ENCODE assay signal across 14 mouse cellular contexts in the genomic region with DNA sequence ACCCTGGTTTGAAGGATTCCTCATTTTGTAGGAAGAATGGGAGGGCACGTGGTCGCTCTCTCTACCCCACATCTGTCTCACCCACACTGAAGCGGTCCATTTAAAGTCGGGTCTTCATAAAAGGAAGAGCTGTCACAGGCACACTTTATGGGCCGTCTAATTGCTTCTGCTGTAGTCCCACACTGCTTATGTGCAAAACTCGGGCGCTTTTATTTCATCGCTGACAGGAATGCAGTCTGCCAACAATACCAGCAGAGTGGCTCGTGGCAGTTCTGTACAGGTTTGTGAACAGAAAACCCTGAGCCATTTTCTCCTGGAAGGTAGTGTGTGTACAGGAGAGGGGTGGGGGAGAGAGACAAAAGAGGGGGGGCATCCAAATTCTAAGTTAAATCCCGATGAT. TPM values are rescaled to one million over a fixed set of nuclear protein-coding genes. Genes with fewer than 3 reads are reported as not detected.
DNase-seq lines count a peak whose midpoint lies in the region; ATAC-seq and TF ChIP-seq lines count a peak whose summit lies in the region.
"Had no signal": no experiment of that assay in that cellular context is flagged by ENCODE, and none has a peak within 500 bp of the region (broad histone marks: within the 10 kb centered on the region; RNA-seq: fewer than 3 reads in every experiment).

No protein-coding gene starts in this region.

- H3K27ac ChIP-seq in forebrain, embryonic 13.5 days: no peak overlapping the region; the same call in 1 of the 2 replicates
- H3K27ac ChIP-seq in forebrain, embryonic 10.5 days: no peak overlapping the region
- H3K27ac ChIP-seq in stomach, embryonic 14.5 days (ENCODE audit: low read length): no peak overlapping the region
- no peak overlapping the region for H3K27ac ChIP-seq in stomach, postnatal 0 days (replicated peaks)
- no peak overlapping the region for H3K27ac ChIP-seq in midbrain, postnatal 0 days (ENCODE audit: low read depth, low read length)
- H3K27ac ChIP-seq: embryonic facial prominence, embryonic 15.5 days had no signal

- TF ChIP-seq CTCF in stomach, postnatal 0 days (IDR thresholded peaks at IDR 0.05; ENCODE audit: low read depth): no peak
- no peak for TF ChIP-seq CTCF in midbrain, postnatal 0 days (IDR thresholded peaks at IDR 0.05)

- H3K4me3 ChIP-seq in forebrain, embryonic 13.5 days: no peak overlapping the region
- no peak overlapping the region for H3K4me3 ChIP-seq in forebrain, embryonic 10.5 days
- no peak overlapping the region for H3K4me3 ChIP-seq in stomach, embryonic 14.5 days (ENCODE audit: low read depth, low read length)
- H3K4me3 ChIP-seq in stomach, postnatal 0 days (ENCODE audit: low read depth, low read length): no peak overlapping the region
- H3K4me3 ChIP-seq in midbrain, postnatal 0 days (ENCODE audit: low read depth, low read length): no peak overlapping the region
- H3K4me3 ChIP-seq: embryonic facial prominence, embryonic 15.5 days; megakaryocyte, embryonic 14.5 days had no signal

- peaks cover 12% of the 10 kb centered on the region for H3K4me1 ChIP-seq in forebrain, embryonic 13.5 days
- peaks cover 23% of the 10 kb centered on the region for H3K4me1 ChIP-seq in forebrain, embryonic 10.5 days
- peaks cover 17% of the 10 kb centered on the region for H3K4me1 ChIP-seq in stomach, embryonic 14.5 days (ENCODE audit: control insufficient read depth, insufficient read depth, low read length)
- no peaks in the 10 kb centered on the region for H3K4me1 ChIP-seq in stomach, postnatal 0 days (replicated peaks; ENCODE audit: control insufficient read depth, insufficient read depth)
- no peaks in the 10 kb centered on the region for H3K4me1 ChIP-seq in midbrain, postnatal 0 days (ENCODE audit: insufficient read depth, low read length)

- H3K36me3 ChIP-seq in forebrain, embryonic 13.5 days (ENCODE audit: poor library complexity, severe bottlenecking): no peaks in the 10 kb centered on the region
- no peaks in the 10 kb centered on the region for H3K36me3 ChIP-seq in forebrain, embryonic 10.5 days (replicated peaks)
- H3K36me3 ChIP-seq in stomach, embryonic 14.5 days (ENCODE audit: control insufficient read depth, insufficient read depth, low read length): no peaks in the 10 kb centered on the region
- H3K36me3 ChIP-seq in stomach, postnatal 0 days (ENCODE audit: control insufficient read depth, insufficient read depth, low read length): no peaks in the 10 kb centered on the region
- H3K36me3 ChIP-seq in midbrain, postnatal 0 days (ENCODE audit: insufficient read depth, low read length): no peaks in the 10 kb centered on the region
- H3K36me3 ChIP-seq: embryonic facial prominence, embryonic 15.5 days had no signal

- H3K4me2 ChIP-seq in forebrain, embryonic 13.5 days: no peak overlapping the region
- H3K4me2 ChIP-seq in stomach, embryonic 14.5 days (replicated peaks; ENCODE audit: low read depth, low read length): no peak overlapping the region
- no peak overlapping the region for H3K4me2 ChIP-seq in stomach, postnatal 0 days (replicated peaks; ENCODE audit: low read depth)
- peak overlapping the region; percentile 18; the same call in 1 of the 2 replicates for H3K4me2 ChIP-seq in midbrain, postnatal 0 days (ENCODE audit: low read depth, low read length, poor library complexity, severe bottlenecking)
- H3K4me2 ChIP-seq: embryonic facial prominence, embryonic 15.5 days; heart, embryonic 11.5 days had no signal

- no peak for DNase-seq in forebrain, embryonic 10.5 days (ENCODE audit: extremely low spot score, low spot score)
- DNase-seq in stomach, postnatal 0 days (ENCODE audit: low spot score): no peak
- DNase-seq in midbrain, postnatal 0 days (ENCODE audit: low spot score): peak; percentile 33
- DNase-seq in layer of hippocampus, postnatal 25 days (ENCODE audit: extremely low spot score in 1 of 2, low spot score in 1 of 2): no peak
- DNase-seq in urinary bladder, postnatal 4 days (ENCODE audit: low spot score in 2 of 2): no peak
- DNase-seq: cerebellum, adult 9-10 months; lung, adult 18-20 months had no signal

- WGBS in forebrain, embryonic 13.5 days: 43% methylated on average over 10 of the region's 10 CpGs
- 84% methylated on average over 10 of the region's 10 CpGs for WGBS in forebrain, embryonic 10.5 days
- WGBS in stomach, embryonic 14.5 days: 21% methylated on average over 10 of the region's 10 CpGs
- WGBS in stomach, postnatal 0 days: 37% methylated on average over 10 of the region's 10 CpGs
- 45% methylated on average over 10 of the region's 10 CpGs for WGBS in midbrain, postnatal 0 days

- H3K9ac ChIP-seq in forebrain, embryonic 13.5 days: no peak overlapping the region
- H3K9ac ChIP-seq in stomach, embryonic 14.5 days (replicated peaks; ENCODE audit: low read depth, low read length): no peak overlapping the region
- no peak overlapping the region for H3K9ac ChIP-seq in stomach, postnatal 0 days (ENCODE audit: low read length)
- H3K9ac ChIP-seq in midbrain, postnatal 0 days (replicated peaks; ENCODE audit: low read length, poor library complexity, severe bottlenecking): no peak overlapping the region
- H3K9ac ChIP-seq: embryonic facial prominence, embryonic 15.5 days had no signal

- no peak for TF ChIP-seq EP300 in stomach, postnatal 0 days (optimal IDR thresholded peaks at IDR 0.05)

- no peaks in the 10 kb centered on the region for H3K9me3 ChIP-seq in forebrain, embryonic 13.5 days (replicated peaks)
- H3K9me3 ChIP-seq in forebrain, embryonic 10.5 days: no peaks in the 10 kb centered on the region
- H3K9me3 ChIP-seq in stomach, embryonic 14.5 days (ENCODE audit: control insufficient read depth, low read depth, low read length): no peaks in the 10 kb centered on the region
- no peaks in the 10 kb centered on the region for H3K9me3 ChIP-seq in stomach, postnatal 0 days (ENCODE audit: control insufficient read depth, low read length)
- H3K9me3 ChIP-seq in midbrain, postnatal 0 days (ENCODE audit: low read length): no peaks in the 10 kb centered on the region
- H3K9me3 ChIP-seq: embryonic facial prominence, embryonic 15.5 days; G1E; megakaryocyte, embryonic 14.5 days had no signal

- ATAC-seq in forebrain, embryonic 13.5 days: peak; percentile 63
- peak; percentile 53 for ATAC-seq in stomach, embryonic 14.5 days (ENCODE audit: insufficient number of reproducible peaks, insufficient read depth, low FRiP score, low read depth)
- no peak for ATAC-seq in stomach, postnatal 0 days (ENCODE audit: low FRiP score, low TSS enrichment)
- ATAC-seq in midbrain, postnatal 0 days (ENCODE audit: low FRiP score): peak; percentile 55; the same call in 1 of the 2 replicates
- no peak for ATAC-seq in CD4-positive, CD25-positive, alpha-beta regulatory T cell, adult 4 months

- no peaks in the 10 kb centered on the region for H3K27me3 ChIP-seq in forebrain, embryonic 13.5 days
- H3K27me3 ChIP-seq in forebrain, embryonic 10.5 days (ENCODE audit: poor library complexity, severe bottlenecking): no peaks in the 10 kb centered on the region
- no peaks in the 10 kb centered on the region for H3K27me3 ChIP-seq in stomach, embryonic 14.5 days (ENCODE audit: control insufficient read depth, insufficient read depth, low read length)
- H3K27me3 ChIP-seq in stomach, postnatal 0 days (ENCODE audit: control insufficient read depth, insufficient read depth, low read length): no peaks in the 10 kb centered on the region
- no peaks in the 10 kb centered on the region for H3K27me3 ChIP-seq in midbrain, postnatal 0 days (ENCODE audit: insufficient read depth, low read length)
- H3K27me3 ChIP-seq: embryonic facial prominence, embryonic 15.5 days; megakaryocyte, embryonic 14.5 days had no signal

RNA-seq across cellular contexts. Expression of a gene that starts 23.9 kb away (rescaled TPM):
- 3.6 and 3.8 TPM in 2 replicates for polyA plus RNA-seq in forebrain, embryonic 13.5 days (2015; fragmentation: Nextera tagmentation; extraction: Ambion mirVana)
- polyA plus RNA-seq in forebrain, embryonic 10.5 days (2016; fragmentation: Nextera tagmentation; extraction: Ambion mirVana): 1.8 and 2.3 TPM in 2 replicates
- 4.9 and 7.4 TPM in 2 replicates for polyA plus RNA-seq in stomach, embryonic 14.5 days (2014; fragmentation: Nextera tagmentation; extraction: Ambion mirVana)
- polyA plus RNA-seq in stomach, postnatal 0 days (2015; fragmentation: Nextera tagmentation; extraction: Ambion mirVana): 4.3 and 5.1 TPM in 2 replicates
- 108 and 119 TPM in 2 replicates for total RNA-seq in midbrain, postnatal 0 days (2014; rRNA removed)
- 13.1 and 16.5 TPM in 2 replicates for polyA plus RNA-seq in midbrain, postnatal 0 days (2015; fragmentation: Nextera tagmentation; extraction: Ambion mirVana)
- total RNA-seq in layer of hippocampus, postnatal 25 days (2021): 100 to 1,000 TPM; 118 to 130 TPM
- polyA plus RNA-seq in CD4-positive, CD25-positive, alpha-beta regulatory T cell, adult 4 months (2017; shearing (Covaris generic)): 1 to 10 TPM; 7.5 to 7.7 TPM

Comparison
In these comparisons a context has a peak if more than half of its experiments do, and no peak if none do; other contexts are left out.
1. ATAC-seq: peak in forebrain, embryonic 13.5 days (single experiment), stomach, embryonic 14.5 days (single experiment) and midbrain, postnatal 0 days (single experiment); none in stomach, postnatal 0 days (single experiment) and CD4-positive, CD25-positive, alpha-beta regulatory T cell, adult 4 months (single experiment).